Mouse (Mus musculus): Measurements from ENCODE around the gene Usp13. TPM values are rescaled to one million over a fixed set of nuclear protein-coding genes. Genes with fewer than 3 reads are reported as not detected.

Gene Usp13
- polyA plus RNA-seq (2015; fragmentation: Nextera tagmentation; extraction: Ambion mirVana), result 4.6 and 4.9 TPM in 2 replicates

GRCm38 (mm10) chr3:32817357-32818326 is at the start of gene Usp13:
Usp13 (plus strand) TSS chr3:32817546.
- Histone ChIP-seq H3K27me3 (no peaks in the 10 kb centered on the region; the same call in 1 of the 2 replicates), H3K4me3 (replicated peaks) (peak within 1 kb of the TSS; percentile 80)
- peak; percentile 93 for ATAC-seq (replicated peaks; ENCODE audit: low FRiP score)

GRCm38 (mm10) chr3:32770781-32771180 is 46.6 kb upstream of the Usp13 start:
- no peaks in the 10 kb centered on the region for H3K27me3 ChIP-seq
- H3K4me3 ChIP-seq (replicated peaks), result no peak overlapping the region
- no peak overlapping the region for H3K27ac ChIP-seq
- H3K4me2 ChIP-seq, result no peak overlapping the region
- no peak overlapping the region for H3K9ac ChIP-seq
- no peak for ATAC-seq (replicated peaks; ENCODE audit: low FRiP score)
- WGBS, result 76% methylated on average over 2 of the region's 2 CpGs
- no peaks in the 10 kb centered on the region for H3K36me3 ChIP-seq
- H3K9me3 ChIP-seq (replicated peaks), result no peaks in the 10 kb centered on the region
- no peaks in the 10 kb centered on the region for H3K4me1 ChIP-seq

More at GRCm38 (mm10) chr3:32817357-32818326, at the start of gene Usp13:
- under 1% methylated on average over 75 of the region's 84 CpGs for WGBS
- H3K9ac ChIP-seq, result peak within 1 kb of the TSS; percentile 76
- H3K9me3 ChIP-seq (replicated peaks), result no peaks in the 10 kb centered on the region
- peak within 1 kb of the TSS; percentile 83 for H3K27ac ChIP-seq
- H3K4me2 ChIP-seq, result peak within 1 kb of the TSS; percentile 85
- H3K4me1 ChIP-seq, result peaks cover 8% of the 10 kb centered on the region
- no peaks in the 10 kb centered on the region for H3K36me3 ChIP-seq

GRCm38 (mm10) chr3:32817001-32817356 is 367 bp upstream of the Usp13 start:
- Histone ChIP-seq H3K27me3 (no peaks in the 10 kb centered on the region; the same call in 1 of the 2 replicates), H3K4me3 (replicated peaks) (peak overlapping the region; percentile 80), H3K4me1 (peaks cover 8% of the 10 kb centered on the region), H3K9ac (peak overlapping the region; percentile 76), H3K9me3 (replicated peaks) (no peaks in the 10 kb centered on the region), H3K36me3 (no peaks in the 10 kb centered on the region), H3K27ac (peak overlapping the region; percentile 83), H3K4me2 (peak overlapping the region; percentile 85)
- WGBS, result 6% methylated on average over 9 of the region's 9 CpGs
- no peak for ATAC-seq (replicated peaks; ENCODE audit: low FRiP score)

GRCm38 (mm10) chr3:32818327-32818900 is 1.1 kb downstream of the Usp13 start:
- Histone ChIP-seq H3K36me3 (no peaks in the 10 kb centered on the region), H3K9me3 (replicated peaks) (no peaks in the 10 kb centered on the region), H3K9ac (no peak overlapping the region), H3K4me3 (replicated peaks) (peak overlapping the region; percentile 80), H3K4me1 (peaks cover 8% of the 10 kb centered on the region), H3K4me2 (peak overlapping the region; percentile 85), H3K27me3 (no peaks in the 10 kb centered on the region; the same call in 1 of the 2 replicates), H3K27ac (no peak overlapping the region)
- ATAC-seq (replicated peaks; ENCODE audit: low FRiP score), result no peak
- WGBS, result 5% methylated on average over 12 of the region's 12 CpGs

- Histone ChIP-seq H3K27ac (no peak overlapping the region), H3K9ac (no peak overlapping the region), H3K9me3 (replicated peaks) (no peaks in the 10 kb centered on the region), H3K4me2 (no peak overlapping the region), H3K36me3 (no peaks in the 10 kb centered on the region), H3K4me3 (replicated peaks) (no peak overlapping the region), H3K4me1 (peaks cover 5% of the 10 kb centered on the region), H3K27me3 (no peaks in the 10 kb centered on the region)
- 51% methylated on average over 3 of the region's 3 CpGs for WGBS
- no peak for ATAC-seq (replicated peaks; ENCODE audit: low FRiP score)
These were observed 5.3 kb downstream of the Usp13 start for GRCm38 (mm10) chr3:32822620-32823019.

- Histone ChIP-seq H3K4me3 (replicated peaks) (no peak overlapping the region), H3K27ac (no peak overlapping the region), H3K9ac (no peak overlapping the region), H3K4me2 (no peak overlapping the region), H3K4me1 (no peaks in the 10 kb centered on the region), H3K9me3 (replicated peaks) (no peaks in the 10 kb centered on the region), H3K36me3 (no peaks in the 10 kb centered on the region), H3K27me3 (no peaks in the 10 kb centered on the region)
- ATAC-seq (replicated peaks; ENCODE audit: low FRiP score), result no peak
- WGBS, result 57% methylated on average over 5 of the region's 5 CpGs
These were observed 7.6 kb downstream of the Usp13 start for GRCm38 (mm10) chr3:32824923-32825322.

GRCm38 (mm10) chr3:32825964-32826479 is 8.7 kb downstream of the Usp13 start:
- Histone ChIP-seq H3K4me2 (no peak overlapping the region), H3K4me1 (no peaks in the 10 kb centered on the region), H3K27me3 (no peaks in the 10 kb centered on the region), H3K9ac (no peak overlapping the region), H3K36me3 (no peaks in the 10 kb centered on the region), H3K9me3 (replicated peaks) (no peaks in the 10 kb centered on the region), H3K4me3 (replicated peaks) (no peak overlapping the region), H3K27ac (no peak overlapping the region)
- WGBS, result 84% methylated on average over 3 of the region's 3 CpGs
- ATAC-seq (replicated peaks; ENCODE audit: low FRiP score), result no peak

- ATAC-seq (replicated peaks; ENCODE audit: low FRiP score), result no peak
- no peaks in the 10 kb centered on the region for H3K36me3 ChIP-seq
- H3K27me3 ChIP-seq, result no peaks in the 10 kb centered on the region
- H3K4me3 ChIP-seq (replicated peaks), result no peak overlapping the region
- H3K9ac ChIP-seq, result no peak overlapping the region
- 84% methylated on average over 6 of the region's 6 CpGs for WGBS
- H3K4me1 ChIP-seq, result no peaks in the 10 kb centered on the region
- no peak overlapping the region for H3K27ac ChIP-seq
- no peak overlapping the region for H3K4me2 ChIP-seq
- H3K9me3 ChIP-seq (replicated peaks), result no peaks in the 10 kb centered on the region
These were observed 9.4 kb downstream of the Usp13 start for GRCm38 (mm10) chr3:32826701-32827100.

- no peak overlapping the region for H3K27ac ChIP-seq
- no peak overlapping the region for H3K4me2 ChIP-seq
- H3K4me1 ChIP-seq, result no peaks in the 10 kb centered on the region
- no peak for ATAC-seq (replicated peaks; ENCODE audit: low FRiP score)
- peaks cover 2% of the 10 kb centered on the region; the same call in 1 of the 2 replicates for H3K36me3 ChIP-seq
- no peaks in the 10 kb centered on the region for H3K9me3 ChIP-seq (replicated peaks)
- no peak overlapping the region for H3K9ac ChIP-seq
- H3K27me3 ChIP-seq, result no peaks in the 10 kb centered on the region
- no peak overlapping the region for H3K4me3 ChIP-seq (replicated peaks)
- WGBS, result 34% methylated on average over 2 of the region's 2 CpGs
These were observed 16.5 kb downstream of the Usp13 start for GRCm38 (mm10) chr3:32833871-32834270.

- no peak for ATAC-seq (replicated peaks; ENCODE audit: low FRiP score)
- 79% methylated on average over 7 of the region's 7 CpGs for WGBS
- Histone ChIP-seq H3K4me1 (no peaks in the 10 kb centered on the region), H3K4me2 (no peak overlapping the region), H3K9me3 (replicated peaks) (no peaks in the 10 kb centered on the region), H3K36me3 (peaks cover 4% of the 10 kb centered on the region; the same call in 1 of the 2 replicates), H3K4me3 (replicated peaks) (no peak overlapping the region), H3K9ac (no peak overlapping the region), H3K27ac (no peak overlapping the region), H3K27me3 (no peaks in the 10 kb centered on the region)
These were observed 20.5 kb downstream of the Usp13 start for GRCm38 (mm10) chr3:32837847-32838246.

GRCm38 (mm10) chr3:32856362-32857107 is 39.2 kb downstream of the Usp13 start:
- 34% methylated on average over 16 of the region's 16 CpGs for WGBS

More at GRCm38 (mm10) chr3:32856362-32857107, 39.2 kb downstream of the Usp13 start:
- Histone ChIP-seq H3K9me3 (replicated peaks) (no peaks in the 10 kb centered on the region), H3K27ac (0 out of 2 replicates have a peak overlapping the region, but pooled peaks have one; percentile 37), H3K4me1 (peaks cover 7% of the 10 kb centered on the region; the same call in 1 of the 2 replicates), H3K36me3 (no peaks in the 10 kb centered on the region), H3K9ac (no peak overlapping the region), H3K4me3 (replicated peaks) (no peak overlapping the region), H3K27me3 (no peaks in the 10 kb centered on the region), H3K4me2 (no peak overlapping the region)
- ATAC-seq (replicated peaks; ENCODE audit: low FRiP score), result peak; percentile 82

Data from kidney, embryonic 15.5 days (tissue).